9 mouse cellular contexts compared by ENCODE assay signal in genomic region chr1:66871591-66871990, GRCm38 (mm10). TPM values are rescaled to one million over a fixed set of nuclear protein-coding genes. Genes with fewer than 3 reads are reported as not detected.
DNase-seq lines count a peak whose midpoint lies in the region; ATAC-seq lines count a peak whose summit lies in the region.
"Had no signal": no experiment of that assay in that cellular context is flagged by ENCODE, and none has a peak within 500 bp of the region (broad histone marks: within the 10 kb centered on the region; RNA-seq: fewer than 3 reads in every experiment).

No protein-coding gene starts in this region.

- no peak overlapping the region for H3K27ac ChIP-seq in kidney, embryonic 16.5 days (ENCODE audit: low read length)
- peak overlapping the region; percentile 95 for H3K27ac ChIP-seq in brown adipose tissue, adult 24 weeks (replicated peaks; ENCODE audit: low read depth, low read length)
- H3K27ac ChIP-seq in midbrain, embryonic 10.5 days (replicated peaks) = no peak overlapping the region
- H3K27ac ChIP-seq: liver, embryonic 15.5 days had no signal

- ATAC-seq in kidney, embryonic 16.5 days (ENCODE audit: low FRiP score, low TSS enrichment) = no peak

- H3K36me3 ChIP-seq in kidney, embryonic 16.5 days (ENCODE audit: insufficient read depth, low read length) = no peaks in the 10 kb centered on the region
- H3K36me3 ChIP-seq in midbrain, embryonic 10.5 days = no peaks in the 10 kb centered on the region
- H3K36me3 ChIP-seq: liver, embryonic 15.5 days had no signal

- no peak overlapping the region for H3K9ac ChIP-seq in kidney, embryonic 16.5 days (replicated peaks; ENCODE audit: low read length)
- H3K9ac ChIP-seq: liver, embryonic 15.5 days had no signal

- no peaks in the 10 kb centered on the region for H3K27me3 ChIP-seq in kidney, embryonic 16.5 days (ENCODE audit: insufficient read depth, low read length)
- H3K27me3 ChIP-seq in midbrain, embryonic 10.5 days (ENCODE audit: low read depth, poor library complexity, severe bottlenecking) = no peaks in the 10 kb centered on the region
- H3K27me3 ChIP-seq: liver, embryonic 15.5 days had no signal

- peak; percentile 57 for DNase-seq in kidney, adult 18-20 months
- peak; percentile 83 to 95 for DNase-seq in adrenal gland, adult (ENCODE audit: inconsistent age in 2 of 2, low spot score in 1 of 2)
- DNase-seq in kidney, adult 9 months = peak; percentile 49
- no peak for DNase-seq in spleen, postnatal 36 days (ENCODE audit: low spot score in 2 of 2)
- DNase-seq in thymus, postnatal 0 days (ENCODE audit: low spot score) = no peak
- DNase-seq in midbrain, embryonic 10.5 days (ENCODE audit: low spot score) = no peak

- H3K4me3 ChIP-seq in kidney, embryonic 16.5 days (ENCODE audit: low read length) = no peak overlapping the region
- H3K4me3 ChIP-seq in brown adipose tissue, adult 24 weeks (ENCODE audit: insufficient read depth, low read depth, low read length) = no peak overlapping the region
- H3K4me3 ChIP-seq in midbrain, embryonic 10.5 days = no peak overlapping the region
- H3K4me3 ChIP-seq: liver, embryonic 15.5 days had no signal

- H3K4me2 ChIP-seq in kidney, embryonic 16.5 days (replicated peaks; ENCODE audit: low read depth, low read length) = no peak overlapping the region
- H3K4me2 ChIP-seq: liver, embryonic 15.5 days had no signal

- H3K9me3 ChIP-seq in kidney, embryonic 16.5 days (ENCODE audit: low read length) = no peaks in the 10 kb centered on the region
- H3K9me3 ChIP-seq in midbrain, embryonic 10.5 days (replicated peaks) = no peaks in the 10 kb centered on the region
- H3K9me3 ChIP-seq: liver, embryonic 15.5 days had no signal

- H3K4me1 ChIP-seq in kidney, embryonic 16.5 days (ENCODE audit: insufficient read depth, low read length) = no peaks in the 10 kb centered on the region
- H3K4me1 ChIP-seq in brown adipose tissue, adult 24 weeks (ENCODE audit: control insufficient read depth, insufficient read depth, insufficient read length, low read length) = peaks cover 5% of the 10 kb centered on the region; the same call in 1 of the 2 replicates
- H3K4me1 ChIP-seq in midbrain, embryonic 10.5 days = no peaks in the 10 kb centered on the region
- H3K4me1 ChIP-seq: liver, embryonic 15.5 days had no signal

- WGBS in kidney, embryonic 16.5 days = 79% methylated on average over 7 of the region's 7 CpGs
- 86% methylated on average over 7 of the region's 7 CpGs for WGBS in midbrain, embryonic 10.5 days

RNA-seq across cellular contexts. Expression of gene Acadl, which starts 8.5 kb away (rescaled TPM):
- polyA plus RNA-seq in kidney, embryonic 16.5 days (2015; fragmentation: Nextera tagmentation; extraction: Ambion mirVana) = 144 and 161 TPM in 2 replicates
- 2,156 and 2,258 TPM in 2 replicates for polyA plus RNA-seq in brown adipose tissue, adult 24 weeks (2012; ENCODE audit: insufficient read depth, insufficient read length, missing spikeins)
- 77.5 and 89.0 TPM in 2 replicates for polyA plus RNA-seq in thymus, postnatal 0 days (2015; fragmentation: Nextera tagmentation; extraction: Ambion mirVana)
- polyA plus RNA-seq in midbrain, embryonic 10.5 days (2016; fragmentation: Nextera tagmentation; extraction: Ambion mirVana) = 37.4 and 44.6 TPM in 2 replicates

RNA-seq across cellular contexts. Expression of gene Kansl1l, which starts 54.2 kb away (rescaled TPM):
- polyA plus RNA-seq in kidney, embryonic 16.5 days (2015; fragmentation: Nextera tagmentation; extraction: Ambion mirVana) = 15.6 and 19.6 TPM in 2 replicates
- 12.4 TPM in 2 replicates for polyA plus RNA-seq in brown adipose tissue, adult 24 weeks (2012; ENCODE audit: insufficient read depth, insufficient read length, missing spikeins)
- polyA plus RNA-seq in thymus, postnatal 0 days (2015; fragmentation: Nextera tagmentation; extraction: Ambion mirVana) = 21.3 and 25.3 TPM in 2 replicates
- 7.8 and 8.1 TPM in 2 replicates for polyA plus RNA-seq in midbrain, embryonic 10.5 days (2016; fragmentation: Nextera tagmentation; extraction: Ambion mirVana)

Comparison
In these comparisons a context has a peak if more than half of its experiments do, and no peak if none do; other contexts are left out.
1. DNase-seq: peak in kidney, adult 18-20 months (single experiment), adrenal gland, adult (2 of 2) and kidney, adult 9 months (single experiment); none in spleen, postnatal 36 days (0 of 2), thymus, postnatal 0 days (single experiment) and midbrain, embryonic 10.5 days (single experiment).
2. RNA of gene Acadl, which starts 8.5 kb away (polyA plus RNA-seq): 2,156 to 2,258 TPM in brown adipose tissue, adult 24 weeks; 144 to 161 TPM in kidney, embryonic 16.5 days, 77.5 to 89.0 TPM in thymus, postnatal 0 days and 37.4 to 44.6 TPM in midbrain, embryonic 10.5 days; every median in the first group is over 10 times any median in the second.